Mouse (Mus musculus) cerebellum, adult 9-10 months (tissue): ENCODE measurements around the gene Cd93.

Experiments
- DNase-seq: peaks from one replicate; pipeline ENCODE4 v3.0.0; 2022

The Cd93 gene

GRCm38 (mm10) chr2:148443249-148443958 lies at the start of gene Cd93:
Cd93 (minus strand) TSS chr2:148443563.
- DNase-seq: no peak

GRCm38 (mm10) chr2:148492108-148492507 lies 48.7 kb upstream of the Cd93 start:
- DNase-seq: no peak

GRCm38 (mm10) chr2:148490150-148490549 lies 46.8 kb upstream of the Cd93 start:
- DNase-seq: no peak

GRCm38 (mm10) chr2:148488885-148489284 lies 45.5 kb upstream of the Cd93 start:
- no peak for DNase-seq

- DNase-seq: no peak
Observed at GRCm38 (mm10) chr2:148485576-148485975, 42.2 kb upstream of the Cd93 start.

- no peak for DNase-seq
Observed at GRCm38 (mm10) chr2:148480376-148480775, 37.0 kb upstream of the Cd93 start.

- DNase-seq: no peak
Observed at GRCm38 (mm10) chr2:148478141-148478701, 34.9 kb upstream of the Cd93 start.

GRCm38 (mm10) chr2:148477346-148477745 lies 34.0 kb upstream of the Cd93 start:
- DNase-seq: no peak

- no peak for DNase-seq
Observed at GRCm38 (mm10) chr2:148476576-148476975, 33.2 kb upstream of the Cd93 start.

- no peak for DNase-seq
Observed at GRCm38 (mm10) chr2:148475879-148476495, 32.6 kb upstream of the Cd93 start.

GRCm38 (mm10) chr2:148469341-148470238 lies 26.2 kb upstream of the Cd93 start:
- DNase-seq: no peak

GRCm38 (mm10) chr2:148467921-148468440 lies 24.6 kb upstream of the Cd93 start:
- no peak for DNase-seq

- DNase-seq: no peak
Observed at GRCm38 (mm10) chr2:148455341-148455740, 12.0 kb upstream of the Cd93 start.

GRCm38 (mm10) chr2:148454014-148454542 lies 10.7 kb upstream of the Cd93 start:
- no peak for DNase-seq

- DNase-seq: no peak
Observed at GRCm38 (mm10) chr2:148453061-148453460, 9.7 kb upstream of the Cd93 start.

GRCm38 (mm10) chr2:148451498-148451897 lies 8.1 kb upstream of the Cd93 start:
- DNase-seq: no peak

GRCm38 (mm10) chr2:148450616-148451015 lies 7.3 kb upstream of the Cd93 start:
- DNase-seq: no peak

GRCm38 (mm10) chr2:148449659-148450058 lies 6.3 kb upstream of the Cd93 start:
- no peak for DNase-seq

- DNase-seq: no peak
Observed at GRCm38 (mm10) chr2:148446446-148446845, 3.1 kb upstream of the Cd93 start.

- DNase-seq: no peak
Observed at GRCm38 (mm10) chr2:148445616-148446015, 2.3 kb upstream of the Cd93 start.

- DNase-seq: no peak
Observed at GRCm38 (mm10) chr2:148444472-148444871, 1.1 kb upstream of the Cd93 start.

- DNase-seq: no peak
Observed at GRCm38 (mm10) chr2:148442710-148443109, 653 bp downstream of the Cd93 start.

- peak; percentile 3 for DNase-seq
Observed at GRCm38 (mm10) chr2:148442172-148442571, 1.2 kb downstream of the Cd93 start.
